Mouse (Mus musculus): ENCODE results near the gene Notch2.

- TF ChIP-seq GATA1 (IDR thresholded peaks at IDR 0.05; ENCODE audit: low read length) (no peak), TAL1 (IDR thresholded peaks at IDR 0.05; ENCODE audit: low read length) (no peak)
Observed at GRCm38 (mm10) chr3:97976706-97977105, 36.6 kb upstream of the Notch2 start.

Data from erythroblast, embryonic 14.5 days (primary cell).